Mouse (Mus musculus): ENCODE measurements around the gene Rad54l2.
A peak's percentile ranks its signal among the peaks of the same experiment; 100 is the strongest.

Rad54l2 gene

DNA sequence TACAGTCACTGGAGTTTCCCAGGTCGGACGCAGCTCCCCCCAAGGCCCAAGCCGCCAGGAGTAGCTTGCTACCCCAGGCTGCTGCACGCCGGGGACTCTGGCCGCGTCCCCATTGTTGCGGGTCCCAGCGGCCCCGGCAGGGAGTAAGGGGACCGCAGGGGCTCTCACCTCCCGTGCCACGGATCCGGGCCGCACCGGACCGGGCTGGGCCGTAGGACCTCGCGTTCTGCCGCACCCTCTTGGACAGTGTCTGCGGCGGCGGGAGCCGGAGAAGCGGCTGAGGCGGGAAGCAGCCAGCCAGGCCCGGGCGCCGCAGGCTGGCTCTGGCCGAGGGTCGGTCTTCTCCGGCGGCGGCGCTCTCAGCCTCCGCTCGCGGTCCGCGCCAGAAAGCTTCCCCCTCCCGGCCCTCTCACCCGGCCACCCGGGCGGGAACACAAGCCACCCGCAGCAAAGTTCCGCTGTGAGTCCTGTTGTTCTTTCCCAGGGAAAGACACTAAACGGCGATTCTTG, at the start of gene Rad54l2:
TSS of gene Rad54l2 (minus strand) at position 383 of the 510 bp plus-strand sequence.
- peak; percentile 85 for DNase-seq

DNA sequence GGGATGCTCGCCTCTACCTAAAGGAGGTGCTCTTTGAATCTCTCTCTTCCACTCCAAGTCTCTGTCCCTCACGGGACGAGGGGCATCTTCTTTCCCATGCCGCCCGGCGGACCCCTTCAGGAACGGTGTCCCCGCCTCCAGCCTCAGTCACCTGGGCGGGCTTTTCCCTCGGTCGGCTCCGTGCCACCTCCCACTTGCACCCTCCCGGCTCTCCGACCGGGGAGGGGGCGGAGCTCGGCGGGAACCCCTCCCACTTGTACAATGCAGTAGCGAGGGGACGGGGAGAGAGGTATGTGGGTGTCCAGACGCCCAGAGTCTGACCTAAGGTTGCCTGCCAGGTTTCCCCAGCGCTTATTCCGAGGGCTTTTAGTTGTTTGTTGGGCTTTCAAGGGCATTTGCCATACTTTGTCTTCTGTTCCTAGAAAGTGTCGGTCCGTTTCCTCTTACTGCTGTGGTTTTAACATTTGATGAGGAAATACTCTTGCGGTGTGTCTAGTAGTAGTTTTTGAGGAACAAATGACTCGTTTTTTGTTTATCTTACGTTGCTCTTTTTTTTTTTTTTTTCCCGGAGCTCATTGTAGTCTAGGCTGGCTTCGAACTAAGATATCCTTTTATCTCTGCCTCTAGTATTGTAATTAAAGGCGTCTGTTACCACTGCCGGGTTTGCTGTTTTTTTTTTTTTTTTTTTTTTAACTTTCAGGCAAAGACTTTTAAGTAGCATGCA, 33.5 kb upstream of the Rad54l2 start:
- DNase-seq = peak; percentile 77

DNA sequence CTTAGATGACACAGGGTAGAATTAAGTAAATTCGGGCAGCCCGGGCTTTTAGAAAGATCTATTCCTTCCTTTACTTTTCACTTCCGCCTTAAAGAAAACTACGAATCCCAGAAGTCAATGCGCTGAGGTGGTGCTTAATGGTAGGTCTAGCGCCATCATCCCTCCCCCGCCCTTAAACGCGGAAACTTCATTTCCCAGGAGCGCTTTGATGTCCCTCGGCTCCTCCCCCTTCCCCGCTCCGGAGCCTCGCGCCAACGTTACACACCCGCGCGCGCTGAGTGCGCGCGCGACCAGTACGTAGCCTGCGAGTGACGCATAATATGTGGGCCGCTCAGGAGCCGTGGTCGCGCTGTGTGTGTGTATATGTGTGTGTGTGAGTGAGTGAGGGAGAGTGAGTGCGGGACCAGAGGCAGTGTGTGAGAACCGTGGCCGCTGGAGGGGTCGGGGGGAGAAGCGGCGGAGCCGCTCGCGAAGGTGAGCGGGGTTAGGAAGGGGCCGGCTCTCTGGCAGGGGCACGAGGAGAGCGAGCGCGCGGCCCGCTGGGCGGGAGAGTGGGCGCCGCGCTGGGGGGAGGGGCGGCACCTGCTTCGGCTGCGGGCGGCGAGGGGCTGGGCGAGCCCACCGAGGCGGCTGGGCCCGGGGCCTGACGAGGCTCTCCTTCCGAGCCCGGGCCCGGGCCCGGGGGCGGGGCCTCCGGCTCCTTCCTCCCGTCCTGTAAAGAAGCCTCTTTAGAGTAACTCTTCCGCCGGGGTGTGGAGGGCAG, 32.8 kb upstream of the Rad54l2 start, which contains the start of gene Dcaf1:
TSS of gene Dcaf1 (plus strand) at position 257 of the 763 bp plus-strand sequence.
- DNase-seq = peak; percentile 97

DNA sequence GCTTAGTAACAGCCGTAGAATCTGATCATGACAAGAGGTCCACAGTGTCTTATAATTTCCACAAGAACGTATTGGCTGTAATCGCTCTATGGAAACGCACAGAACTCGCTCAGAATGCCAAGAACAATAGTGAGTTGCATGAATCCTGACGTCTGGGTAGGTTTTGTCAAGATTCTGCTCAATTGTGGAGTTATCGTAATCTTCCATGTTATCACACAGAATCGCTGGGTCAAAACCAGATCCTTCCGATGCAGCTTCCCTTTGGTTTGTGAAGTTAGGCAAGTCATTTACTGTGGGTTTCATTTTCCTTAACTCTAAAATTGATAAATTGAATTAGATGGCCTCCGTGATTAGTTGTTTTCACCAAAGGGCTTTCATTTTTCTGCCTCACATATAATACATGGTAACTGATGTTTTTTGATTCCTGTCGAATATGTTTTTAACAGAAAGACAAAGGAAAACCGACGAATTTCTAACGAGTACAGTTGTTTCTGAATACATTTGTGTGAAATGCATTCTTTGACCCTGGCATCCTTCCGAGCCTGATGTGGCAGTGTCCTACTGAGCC, 32.1 kb upstream of the Rad54l2 start:
- no peak for DNase-seq

DNA sequence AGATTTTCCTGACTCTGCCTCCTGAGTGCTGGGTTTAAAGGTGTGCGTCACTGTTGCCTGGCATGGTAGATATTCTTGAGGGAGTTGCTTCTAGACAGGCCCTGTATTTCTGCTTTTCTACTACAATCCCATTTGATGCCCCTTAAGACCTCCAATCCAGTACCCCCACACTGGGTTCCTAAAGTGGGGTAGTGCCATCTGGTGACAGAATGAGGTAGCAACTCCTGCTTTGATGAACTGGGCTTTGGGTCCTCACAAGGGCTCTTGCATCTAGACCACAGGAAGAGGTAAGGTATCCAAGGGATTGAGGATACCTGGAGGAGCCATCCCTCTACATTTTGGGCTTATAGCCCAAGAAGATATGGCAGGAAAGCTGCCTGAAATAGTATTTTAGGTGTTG, 30.2 kb upstream of the Rad54l2 start:
- DNase-seq = peak; percentile 31

DNA sequence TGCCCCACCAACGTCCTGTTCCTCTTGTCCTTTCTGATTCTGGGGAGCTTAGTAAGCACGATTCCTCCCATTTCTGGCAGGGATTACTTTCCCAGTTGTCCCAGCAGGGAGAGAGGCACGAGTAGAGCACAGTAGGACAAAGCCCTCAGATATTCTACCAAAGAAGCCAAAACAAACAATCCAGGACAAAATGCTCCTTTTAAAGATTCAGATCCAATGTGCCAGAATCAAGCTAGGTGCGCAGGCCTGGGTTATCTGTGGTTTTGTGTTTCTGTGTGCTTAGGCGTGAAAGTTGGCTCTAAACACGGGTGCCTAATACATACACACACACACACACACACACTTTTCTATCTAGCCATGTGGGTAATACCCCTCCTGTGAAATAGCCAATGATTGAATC, 29.2 kb upstream of the Rad54l2 start:
- no peak for DNase-seq

DNA sequence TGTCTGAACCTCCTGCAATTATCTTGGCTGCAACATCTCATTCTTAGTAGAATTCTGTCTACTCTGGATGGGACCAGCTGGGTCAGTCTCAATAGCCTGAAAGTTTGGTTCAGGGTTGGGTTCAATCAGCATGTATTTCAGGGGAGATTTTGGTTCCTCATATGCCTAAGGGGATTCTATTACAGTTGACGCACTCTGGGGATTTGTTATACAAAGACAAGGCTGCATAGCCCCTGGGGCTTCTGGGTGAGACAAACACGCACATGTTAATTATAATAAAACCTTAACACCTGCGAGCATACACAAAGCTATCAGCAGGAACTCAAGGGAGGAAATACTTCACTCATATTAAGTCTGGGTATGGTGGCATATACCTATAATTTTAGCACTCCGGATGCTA, 17.5 kb upstream of the Rad54l2 start:
- DNase-seq = no peak

DNA sequence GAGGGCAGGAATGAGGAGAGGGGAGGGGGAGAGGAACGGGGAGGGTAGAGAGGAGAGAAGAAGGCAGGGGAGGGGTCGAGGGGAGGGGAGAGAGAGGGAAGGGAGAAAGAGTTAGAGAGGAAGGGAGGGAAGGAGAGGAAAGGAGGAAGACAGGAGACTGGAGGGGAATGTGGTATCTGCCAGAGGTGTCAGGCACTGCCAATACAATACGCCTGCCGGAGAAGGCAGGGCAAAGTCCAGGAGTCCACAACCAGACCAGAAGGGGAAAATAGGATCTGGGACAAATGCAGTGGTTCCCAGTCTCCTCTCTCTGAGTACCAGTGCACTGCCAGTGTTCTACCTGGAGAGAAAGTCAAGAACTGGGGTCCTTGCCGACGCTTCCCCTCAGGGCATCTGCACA, 1.8 kb upstream of the Rad54l2 start:
- DNase-seq = no peak

DNA sequence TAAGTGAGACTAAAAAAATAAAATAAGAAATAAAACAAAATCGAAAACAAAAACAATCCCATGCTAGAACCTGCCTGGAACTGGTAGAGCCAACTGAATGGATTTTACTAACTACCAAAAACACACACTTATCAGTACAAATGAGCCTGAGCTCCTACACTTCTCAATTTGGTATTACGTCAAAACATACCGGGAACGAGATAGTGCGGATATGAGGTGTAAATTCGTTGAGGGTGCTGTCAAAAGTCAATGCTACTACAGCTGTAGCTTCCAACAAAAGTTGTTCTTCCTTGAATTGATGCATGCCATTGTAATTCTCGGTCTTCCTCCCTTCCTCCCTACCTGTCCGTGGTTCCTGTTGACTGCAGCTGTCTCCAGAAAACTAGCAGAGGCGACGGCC, 369 bp upstream of the Rad54l2 start:
- DNase-seq = no peak

DNA sequence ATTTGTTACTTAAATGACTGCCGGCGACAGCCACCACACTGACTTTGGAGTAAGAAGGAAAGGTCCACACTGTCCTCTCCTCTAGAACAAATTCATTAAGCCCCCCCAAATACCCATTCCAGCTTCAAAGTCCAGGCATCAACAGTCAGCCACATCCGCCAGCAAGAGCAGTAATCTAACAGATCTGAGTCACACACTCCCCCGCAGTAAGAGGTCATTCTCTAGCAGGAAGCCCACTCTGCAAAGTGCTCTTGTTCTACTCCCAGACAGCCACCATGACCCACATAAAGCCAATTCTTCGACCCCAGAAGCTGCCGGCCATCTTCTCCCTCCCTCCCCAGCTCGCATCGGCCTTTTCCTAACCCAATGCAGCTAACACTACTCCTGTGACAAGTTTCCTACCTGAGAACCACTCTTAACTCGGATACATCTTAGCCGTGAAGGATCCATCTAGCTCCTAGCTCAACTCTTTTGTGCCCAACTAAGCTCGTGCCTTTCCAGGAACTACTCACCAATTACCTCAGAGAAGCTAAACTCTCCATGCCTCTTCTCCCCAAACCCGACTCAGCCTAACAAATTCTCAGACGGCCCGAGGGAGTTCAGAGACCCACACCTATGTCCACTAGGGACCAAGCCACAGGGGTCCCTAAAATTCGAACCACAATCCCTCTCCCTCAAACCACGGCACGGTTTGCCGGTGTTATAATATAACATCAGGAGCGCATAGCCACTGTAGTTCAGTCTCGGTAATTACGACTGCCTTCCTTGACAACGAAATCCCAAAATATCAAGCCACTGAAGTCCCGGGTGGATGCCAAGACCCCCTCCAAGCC, 799 bp downstream of the Rad54l2 start:
- DNase-seq = peak; percentile 32

DNA sequence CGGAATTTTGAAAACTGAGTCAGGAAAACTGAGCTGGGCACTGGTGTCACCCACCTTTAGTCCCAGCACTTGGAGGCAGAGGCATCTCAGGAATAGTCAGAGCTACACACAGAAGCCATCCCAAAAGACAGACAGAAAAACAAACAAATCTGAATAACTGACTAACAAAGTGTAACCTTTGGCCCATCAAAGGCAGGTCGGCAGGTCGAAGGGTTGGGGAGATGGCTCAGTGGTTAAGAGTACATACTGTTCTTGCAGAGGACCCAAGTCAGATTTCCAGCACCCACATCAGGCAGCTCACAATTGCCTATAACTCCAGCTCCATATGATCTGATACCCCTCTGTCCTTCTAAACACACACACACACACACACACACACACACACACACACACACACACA, 3.8 kb downstream of the Rad54l2 start:
- DNase-seq = no peak

DNA sequence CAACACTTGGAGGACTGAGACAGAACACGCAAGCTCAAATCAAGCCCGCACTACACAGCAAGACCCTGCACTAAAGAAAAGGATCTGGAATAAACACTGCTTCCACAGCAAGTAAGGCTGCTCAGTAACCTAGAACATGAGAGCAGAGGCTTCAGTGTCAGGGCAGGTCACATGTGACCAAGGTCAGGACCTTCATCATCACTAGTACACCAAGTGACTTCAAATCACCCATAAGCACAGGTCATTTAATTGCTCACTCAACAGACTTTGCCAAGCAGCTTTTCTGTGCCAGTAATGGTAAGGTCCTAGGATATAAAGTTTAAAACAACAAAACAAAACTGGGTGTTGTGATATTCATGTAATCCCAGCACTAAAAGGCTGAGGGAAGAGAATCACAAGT, 5.4 kb downstream of the Rad54l2 start:
- DNase-seq = no peak

DNA sequence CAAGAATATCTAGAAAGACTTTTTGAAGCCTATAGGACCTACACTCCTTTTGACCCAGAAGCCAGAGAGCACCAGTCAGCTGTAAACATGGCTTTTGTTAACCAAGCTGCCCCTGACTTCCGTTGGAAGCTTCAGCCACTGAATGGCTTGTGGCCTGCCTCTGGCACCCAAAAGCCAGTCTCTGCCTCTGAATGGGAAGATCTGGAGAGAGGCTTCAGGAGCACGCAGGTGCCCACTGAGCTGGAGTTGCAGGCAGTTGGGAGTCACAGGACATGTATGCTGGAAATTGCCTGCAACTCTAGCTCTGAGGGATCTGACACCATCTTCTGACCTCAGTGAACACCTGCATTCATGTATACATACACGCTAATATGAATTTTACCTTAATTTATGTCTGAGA, 8.9 kb downstream of the Rad54l2 start:
- no peak for DNase-seq

DNA sequence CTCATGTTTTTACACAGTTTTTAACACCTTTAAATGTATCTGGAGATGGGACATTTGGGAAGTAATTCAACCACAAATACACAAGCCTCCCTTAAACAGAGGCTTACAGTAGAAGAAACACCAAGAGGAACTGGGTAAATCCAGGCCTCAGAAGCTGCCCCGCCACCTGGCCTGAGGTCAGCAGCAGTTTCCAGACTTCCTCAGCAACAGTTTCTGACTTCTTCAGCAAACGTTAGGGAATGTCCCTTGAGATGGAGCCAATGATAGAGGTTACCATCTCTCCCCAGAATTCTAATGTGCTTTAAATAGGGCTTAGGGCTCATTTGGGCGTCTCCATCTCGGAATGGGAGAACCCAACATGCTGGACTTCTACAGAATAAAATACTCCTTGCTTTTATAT, 10.7 kb downstream of the Rad54l2 start:
- DNase-seq = no peak

DNA sequence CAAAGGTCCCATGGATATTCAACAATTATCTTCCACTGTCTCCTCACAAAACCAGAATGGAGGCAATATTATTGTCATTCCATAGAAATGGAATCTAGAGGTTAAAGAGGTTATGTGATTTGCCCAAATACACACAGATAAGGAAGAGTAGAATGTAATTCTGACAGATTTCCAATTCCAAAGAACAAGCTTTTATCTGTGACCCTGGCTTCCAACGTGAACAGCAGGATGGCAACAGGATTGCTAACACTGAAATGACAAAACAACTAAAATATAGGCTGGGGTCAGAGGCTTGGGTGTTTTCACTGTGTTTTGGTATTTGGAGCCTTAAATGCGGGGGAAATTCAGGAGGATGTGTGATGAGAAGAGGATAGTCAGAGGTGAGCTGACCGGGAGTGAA, 11.6 kb downstream of the Rad54l2 start:
- no peak for DNase-seq

DNA sequence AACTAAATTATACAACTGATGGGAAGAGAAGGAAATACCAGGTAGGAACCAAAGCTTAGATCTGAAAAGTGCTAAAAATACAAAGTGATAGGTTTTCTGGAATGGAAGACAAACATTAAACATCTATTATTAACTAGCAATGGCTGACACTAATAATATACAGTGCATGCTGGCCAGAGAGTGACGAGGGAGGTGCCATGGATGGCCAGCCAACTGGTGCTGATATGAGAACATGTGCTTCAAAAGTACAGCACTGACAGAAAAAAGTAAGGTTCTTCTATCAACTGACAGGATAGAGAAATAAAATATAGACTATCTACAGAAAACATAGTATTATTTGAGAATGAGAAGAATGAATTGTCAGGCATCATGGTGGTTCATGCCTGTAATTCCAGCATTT, 12.9 kb downstream of the Rad54l2 start:
- no peak for DNase-seq

DNA sequence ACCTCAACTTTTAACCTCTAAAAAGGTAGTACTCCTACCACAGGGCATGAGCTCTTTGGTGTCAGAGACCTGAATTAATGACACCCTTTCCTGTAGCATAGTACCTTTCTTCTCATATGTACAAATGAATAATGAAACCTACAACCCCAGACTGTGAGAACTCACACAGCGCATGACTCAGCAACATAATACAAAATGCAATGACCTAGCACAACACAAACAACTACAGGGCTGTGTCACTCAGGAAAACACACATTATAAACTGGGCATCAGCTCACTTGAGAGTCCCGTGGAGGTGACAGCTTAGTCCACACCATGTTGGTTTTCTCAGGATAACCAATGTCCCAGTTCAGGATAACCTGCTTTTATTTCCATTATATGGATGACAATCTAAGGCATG, 17.2 kb downstream of the Rad54l2 start:
- DNase-seq = no peak

DNA sequence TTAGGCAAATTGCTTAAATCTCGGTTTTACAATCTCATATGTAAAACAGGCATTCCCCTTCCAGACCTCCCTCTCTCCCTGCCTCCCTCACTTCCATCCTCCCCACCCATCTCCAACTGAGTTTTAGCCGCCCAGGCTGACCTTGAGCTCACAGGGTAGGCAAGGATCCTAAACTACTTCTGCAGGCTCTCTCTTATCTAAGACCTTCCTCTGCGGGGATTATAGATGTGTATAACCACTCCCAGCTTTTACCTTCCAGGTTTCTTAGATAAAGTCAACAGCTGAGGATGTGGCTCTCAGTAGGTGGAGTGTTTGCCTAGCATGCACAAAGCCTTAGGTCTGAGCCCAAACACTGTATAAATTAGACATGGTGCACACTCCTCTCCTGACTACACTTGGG, 18.8 kb downstream of the Rad54l2 start:
- DNase-seq = no peak

DNA sequence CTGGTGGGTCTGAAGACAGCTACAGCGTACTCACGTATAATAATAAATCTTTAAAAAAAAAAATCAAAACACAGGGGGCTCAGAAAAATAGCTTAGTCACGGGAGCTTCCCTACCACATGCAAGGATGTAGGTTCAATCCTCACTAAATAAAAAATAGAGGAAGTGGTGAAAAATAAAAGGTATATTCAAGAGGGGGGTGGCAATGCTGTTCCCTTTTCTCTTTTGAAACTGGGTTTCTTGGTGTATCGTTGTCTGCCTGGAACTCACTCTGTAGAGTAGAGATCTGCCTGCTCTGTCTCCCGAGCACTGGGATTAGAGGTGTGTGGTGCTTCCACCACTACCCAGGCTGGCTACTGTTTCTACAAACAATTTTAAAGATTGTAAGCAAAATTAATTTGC, 19.2 kb downstream of the Rad54l2 start:
- no peak for DNase-seq

DNA sequence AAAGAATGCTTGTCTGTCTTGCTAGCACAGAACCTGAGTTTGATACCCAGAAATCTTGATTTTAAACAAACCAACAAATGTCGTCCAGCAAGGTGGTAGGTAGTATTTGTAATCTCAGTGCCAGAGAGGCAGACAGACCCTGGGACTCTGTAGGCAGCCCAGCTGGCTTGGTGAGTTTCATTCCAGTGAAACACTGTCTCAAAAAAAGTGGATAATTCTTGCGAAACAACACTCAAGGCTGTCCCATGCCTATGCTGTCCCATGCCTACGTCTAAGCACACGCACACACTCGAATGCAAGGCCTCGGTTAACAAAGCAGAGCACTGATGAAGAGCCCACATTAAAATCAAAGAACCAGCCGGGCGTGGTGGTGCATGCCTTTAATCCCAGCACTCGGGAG, 32.6 kb downstream of the Rad54l2 start:
- DNase-seq = no peak

DNA sequence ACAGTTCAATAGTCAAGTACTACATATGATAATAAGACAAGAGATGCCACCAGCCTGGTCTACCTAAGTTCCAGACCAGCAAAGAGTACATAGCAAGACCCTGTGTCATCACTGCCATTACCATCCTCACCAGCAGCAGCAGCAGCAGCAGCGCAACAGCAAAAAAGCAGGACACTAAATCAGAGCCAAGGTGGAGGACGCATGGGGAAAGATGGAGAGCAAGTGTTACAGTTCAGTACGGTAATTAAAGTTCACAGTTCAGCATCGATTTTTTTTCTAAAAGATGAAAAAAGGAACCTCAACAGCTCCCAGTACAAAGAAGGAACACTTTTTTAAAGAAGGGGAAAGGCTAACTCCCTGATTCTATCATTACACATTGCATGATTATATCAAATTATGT, 33.2 kb downstream of the Rad54l2 start:
- DNase-seq = no peak

DNA sequence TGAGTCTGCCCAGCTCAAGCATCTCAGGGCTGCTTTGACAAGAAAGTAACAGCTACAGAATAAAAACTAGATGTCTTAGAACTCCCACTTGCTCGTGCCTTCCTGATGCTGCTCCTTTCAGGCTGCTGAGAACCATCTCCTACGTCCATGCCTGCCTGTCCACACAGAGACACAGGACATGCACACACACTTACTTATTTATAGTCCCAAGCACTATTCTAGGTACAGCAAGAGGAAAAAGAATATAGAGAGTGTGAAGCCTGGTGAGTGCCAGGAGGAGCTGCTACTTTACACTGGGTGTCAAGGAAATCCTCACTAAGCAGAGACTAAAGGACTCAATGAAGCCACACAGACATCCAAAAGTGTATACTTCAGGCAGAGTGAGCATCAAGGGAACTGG, 34.7 kb downstream of the Rad54l2 start:
- no peak for DNase-seq

DNA sequence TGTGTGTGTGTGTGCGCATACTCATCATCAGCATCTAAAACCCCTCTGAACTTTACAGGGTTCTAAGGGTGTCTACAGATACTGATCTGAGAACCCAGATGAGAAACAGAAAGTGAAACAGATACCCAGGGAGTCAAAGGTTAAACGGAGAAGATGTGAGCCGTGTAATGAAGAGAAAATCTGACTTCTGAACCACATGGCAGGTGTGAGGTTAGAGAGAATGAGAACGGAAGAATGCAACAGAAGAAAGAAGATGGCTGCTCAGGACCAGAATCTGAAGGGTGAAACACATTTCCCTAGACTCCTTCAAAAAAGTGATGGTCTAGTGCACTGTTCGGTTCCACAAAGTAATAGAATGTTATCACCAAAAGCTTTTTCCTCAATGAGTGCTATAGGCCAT, 36.9 kb downstream of the Rad54l2 start:
- no peak for DNase-seq
